Mouse (Mus musculus) bone marrow macrophage, adult 2 months (primary cell): ENCODE data around the gene Amz1.

Experiments
- CTCF ChIP-seq: IDR thresholded peaks from 2 replicates; pipeline ENCODE4 v1.5.1; 2012; ENCODE audit warnings: low read depth, mild to moderate bottlenecking, low read length, moderate library complexity
- POLR2A ChIP-seq: IDR thresholded peaks from 2 replicates; pipeline ENCODE4 v1.6.1; 2012; ENCODE audit warnings: mild to moderate bottlenecking, low read depth, low read length, borderline replicate concordance

DNA sequence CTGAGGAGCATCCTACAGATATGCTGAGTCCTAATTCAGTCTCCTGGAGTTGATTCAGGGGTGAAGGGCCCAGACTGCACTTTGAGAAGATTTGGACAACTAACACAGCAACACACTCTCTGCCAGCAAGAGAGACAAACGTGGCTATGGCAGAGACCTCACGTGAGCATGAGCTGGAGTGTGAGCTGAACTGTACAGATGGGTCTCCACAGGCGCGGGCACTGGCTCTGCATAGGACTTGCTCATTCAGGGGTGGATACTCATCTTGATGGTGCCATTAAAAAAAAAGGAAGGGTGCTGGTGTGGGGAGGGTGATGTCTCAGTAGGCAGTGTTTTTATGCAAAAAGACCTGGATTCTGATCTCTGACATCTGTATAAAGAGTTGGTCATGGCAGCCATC, 51.2 kb downstream of the Amz1 start:
- TF ChIP-seq POLR2A (no peak), CTCF (no peak)
